Mouse (Mus musculus) ovary, adult 18-20 months (tissue): ENCODE results near the gene Gdf9.
A peak's percentile ranks its signal among the peaks of the same experiment; 100 is the strongest.
"Not testable (repeated sequence)": the region's sequence is repeated elsewhere in the genome, so short reads cannot be mapped to it uniquely, and the experiment has no call there.

ENCODE experiments used
- DNase-seq: peaks from one replicate; pipeline ENCODE4 v3.0.0; 2022; ENCODE audit warnings: low spot score, mixed read lengths

The Gdf9 gene

GRCm38 (mm10) chr11:53430670-53431346 is at the start of gene Gdf9, which contains the start of gene Uqcrq:
TSS of gene Gdf9 (plus strand) at chr11:53431023.
TSS of gene Uqcrq (minus strand) at chr11:53430831.
- DNase-seq, result peak; percentile 99

- no peak for DNase-seq
These were observed 46.9 kb upstream of the Gdf9 start for GRCm38 (mm10) chr11:53383758-53384428.

GRCm38 (mm10) chr11:53393856-53394255 is 37.0 kb upstream of the Gdf9 start:
- no peak for DNase-seq

- no peak for DNase-seq
These were observed 27.2 kb upstream of the Gdf9 start for GRCm38 (mm10) chr11:53403638-53404037.

GRCm38 (mm10) chr11:53411738-53412137 is 19.1 kb upstream of the Gdf9 start:
- no peak for DNase-seq

GRCm38 (mm10) chr11:53413871-53414270 is 17.0 kb upstream of the Gdf9 start:
- DNase-seq, result no peak

- no peak for DNase-seq
These were observed 12.8 kb upstream of the Gdf9 start for GRCm38 (mm10) chr11:53418048-53418447.

GRCm38 (mm10) chr11:53423036-53423435 is 7.8 kb upstream of the Gdf9 start, which contains the start of gene Leap2:
TSS of gene Leap2 (minus strand) at chr11:53423170.
- no peak for DNase-seq

- no peak for DNase-seq
These were observed 6.0 kb upstream of the Gdf9 start for GRCm38 (mm10) chr11:53424826-53425225.

GRCm38 (mm10) chr11:53425251-53425650 is 5.6 kb upstream of the Gdf9 start:
- DNase-seq, result no peak

- DNase-seq, result no peak
These were observed 5.0 kb upstream of the Gdf9 start for GRCm38 (mm10) chr11:53425711-53426255.

GRCm38 (mm10) chr11:53426914-53427313 is 3.9 kb upstream of the Gdf9 start:
- not testable (repeated sequence) for DNase-seq

GRCm38 (mm10) chr11:53427993-53428715 is 2.7 kb upstream of the Gdf9 start:
- DNase-seq, result no peak

GRCm38 (mm10) chr11:53428716-53429057 is 2.1 kb upstream of the Gdf9 start:
- DNase-seq, result no peak

GRCm38 (mm10) chr11:53429182-53429581 is 1.6 kb upstream of the Gdf9 start:
- no peak for DNase-seq

- no peak for DNase-seq
These were observed 538 bp upstream of the Gdf9 start for GRCm38 (mm10) chr11:53430300-53430669.

- no peak for DNase-seq
These were observed 679 bp downstream of the Gdf9 start for GRCm38 (mm10) chr11:53431347-53432056.

- no peak for DNase-seq
These were observed 2.2 kb downstream of the Gdf9 start for GRCm38 (mm10) chr11:53433057-53433456.

GRCm38 (mm10) chr11:53435504-53435903 is 4.7 kb downstream of the Gdf9 start:
- no peak for DNase-seq

- no peak for DNase-seq
These were observed 5.5 kb downstream of the Gdf9 start for GRCm38 (mm10) chr11:53436338-53436737.

GRCm38 (mm10) chr11:53441921-53442320 is 11.1 kb downstream of the Gdf9 start:
- peak; percentile 77 for DNase-seq

GRCm38 (mm10) chr11:53443861-53444260 is 13.0 kb downstream of the Gdf9 start:
- no peak for DNase-seq
